Mouse (Mus musculus): ENCODE measurements around the gene Tmcc3. TPM values are rescaled to one million over a fixed set of nuclear protein-coding genes. Genes with fewer than 3 reads are reported as not detected.

Gene Tmcc3
- polyA plus RNA-seq, 1 experiment = 31.5 TPM

GRCm38 (mm10) chr10:94415950-94416844 lies 104.4 kb downstream of the Tmcc3 start:
- DNase-seq (ENCODE audit: low read depth) = no peak

- no peak for DNase-seq (ENCODE audit: low read depth)
Observed at GRCm38 (mm10) chr10:94417643-94418042, 105.9 kb downstream of the Tmcc3 start.

- no peak for DNase-seq (ENCODE audit: low read depth)
Observed at GRCm38 (mm10) chr10:94426000-94426920, 114.5 kb downstream of the Tmcc3 start.

GRCm38 (mm10) chr10:94426921-94427270 lies 115.1 kb downstream of the Tmcc3 start:
- no peak for DNase-seq (ENCODE audit: low read depth)

GRCm38 (mm10) chr10:94428186-94428942 lies 116.6 kb downstream of the Tmcc3 start:
- no peak for DNase-seq (ENCODE audit: low read depth)

GRCm38 (mm10) chr10:94430566-94430965 lies 118.8 kb downstream of the Tmcc3 start:
- DNase-seq (ENCODE audit: low read depth) = no peak

GRCm38 (mm10) chr10:94432933-94433332 lies 121.2 kb downstream of the Tmcc3 start:
- no peak for DNase-seq (ENCODE audit: low read depth)

GRCm38 (mm10) chr10:94433901-94434300 lies 122.2 kb downstream of the Tmcc3 start:
- DNase-seq (ENCODE audit: low read depth) = no peak

GRCm38 (mm10) chr10:94442725-94443124 lies 131.0 kb downstream of the Tmcc3 start:
- DNase-seq (ENCODE audit: low read depth) = no peak

- DNase-seq (ENCODE audit: low read depth) = no peak
Observed at GRCm38 (mm10) chr10:94443453-94443852, 131.7 kb downstream of the Tmcc3 start.

GRCm38 (mm10) chr10:94445192-94445591 lies 133.4 kb downstream of the Tmcc3 start:
- DNase-seq (ENCODE audit: low read depth) = no peak

GRCm38 (mm10) chr10:94446379-94447008 lies 134.7 kb downstream of the Tmcc3 start:
- no peak for DNase-seq (ENCODE audit: low read depth)

GRCm38 (mm10) chr10:94449676-94450075 lies 137.9 kb downstream of the Tmcc3 start:
- no peak for DNase-seq (ENCODE audit: low read depth)

GRCm38 (mm10) chr10:94450781-94451180 lies 139.0 kb downstream of the Tmcc3 start:
- no peak for DNase-seq (ENCODE audit: low read depth)

GRCm38 (mm10) chr10:94457454-94457853 lies 145.7 kb downstream of the Tmcc3 start:
- no peak for DNase-seq (ENCODE audit: low read depth)

- no peak for DNase-seq (ENCODE audit: low read depth)
Observed at GRCm38 (mm10) chr10:94458690-94459089, 146.9 kb downstream of the Tmcc3 start.

GRCm38 (mm10) chr10:94461378-94461777 lies 149.6 kb downstream of the Tmcc3 start:
- no peak for DNase-seq (ENCODE audit: low read depth)

GRCm38 (mm10) chr10:94461871-94462270 lies 150.1 kb downstream of the Tmcc3 start:
- no peak for DNase-seq (ENCODE audit: low read depth)

- no peak for DNase-seq (ENCODE audit: low read depth)
Observed at GRCm38 (mm10) chr10:94462386-94463064, 150.8 kb downstream of the Tmcc3 start.

GRCm38 (mm10) chr10:94463410-94463809 lies 151.7 kb downstream of the Tmcc3 start:
- DNase-seq (ENCODE audit: low read depth) = no peak

GRCm38 (mm10) chr10:94465646-94466045 lies 153.9 kb downstream of the Tmcc3 start:
- no peak for DNase-seq (ENCODE audit: low read depth)

Measured in gonadal fat pad, adult 2 months (tissue).